Mouse (Mus musculus): Measurements from ENCODE around the gene Zbtb25.

Gene Zbtb25

DNA sequence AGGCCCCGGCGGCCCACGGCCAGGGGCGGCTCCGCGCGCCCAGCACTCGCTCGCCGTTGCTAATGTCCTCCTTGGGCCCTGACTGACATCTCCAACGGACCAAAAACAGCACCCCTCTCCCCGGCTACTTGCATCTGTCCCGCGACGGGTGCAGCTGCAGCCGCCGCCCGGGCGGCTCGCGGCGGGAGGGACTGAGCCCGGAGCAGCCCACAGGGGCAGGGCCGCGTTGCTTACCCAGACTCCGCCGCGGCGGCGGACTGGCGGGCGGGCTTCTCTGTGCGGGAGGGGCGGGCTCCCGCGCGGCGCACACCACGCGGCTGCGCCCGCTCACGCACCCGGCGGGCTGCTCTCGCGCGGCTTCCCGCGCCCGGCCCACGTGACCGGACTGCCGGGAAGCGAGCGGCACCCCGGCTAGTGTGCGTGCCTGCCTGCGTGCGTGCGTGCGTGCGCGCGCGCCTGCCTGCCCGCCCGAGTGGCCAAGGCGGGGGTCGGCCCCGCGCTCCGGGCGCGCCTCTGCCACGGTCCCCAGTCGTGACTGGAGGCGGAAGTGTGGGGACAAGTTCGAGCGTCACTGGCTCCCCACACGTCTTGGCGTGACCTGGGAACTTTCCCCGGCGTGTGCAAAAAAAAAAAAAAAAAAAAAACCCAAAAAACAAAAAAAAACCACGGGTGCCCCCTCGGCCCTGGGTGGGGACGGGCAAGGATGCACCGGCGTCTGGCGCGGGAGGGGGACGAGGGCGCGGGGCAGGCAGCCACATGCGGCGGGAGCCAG lies at the start of gene Zbtb25:
TSS of gene Zbtb25 (minus strand) at position 397 of the 772 bp plus-strand sequence.
- peak; percentile 74 to 77 for DNase-seq

DNA sequence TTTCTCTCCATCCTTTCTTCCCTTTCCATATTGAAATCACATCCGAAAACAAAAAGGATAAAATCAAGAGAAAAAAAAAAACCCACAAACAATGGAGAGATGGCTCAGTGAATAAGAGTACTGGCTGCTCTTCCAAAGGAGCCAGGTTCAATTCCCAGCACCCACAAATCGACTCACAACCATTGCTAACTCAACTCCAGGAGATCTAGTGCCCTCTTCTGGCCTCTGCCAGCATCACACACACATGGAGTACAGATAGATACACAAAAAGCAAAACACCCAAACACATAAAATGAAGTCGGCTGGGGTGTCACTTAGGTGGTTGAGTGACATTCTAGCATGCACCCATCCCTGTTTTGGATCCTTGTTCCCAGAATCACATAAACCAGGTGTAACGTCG lies 48.9 kb upstream of the Zbtb25 start:
- DNase-seq = no peak

DNA sequence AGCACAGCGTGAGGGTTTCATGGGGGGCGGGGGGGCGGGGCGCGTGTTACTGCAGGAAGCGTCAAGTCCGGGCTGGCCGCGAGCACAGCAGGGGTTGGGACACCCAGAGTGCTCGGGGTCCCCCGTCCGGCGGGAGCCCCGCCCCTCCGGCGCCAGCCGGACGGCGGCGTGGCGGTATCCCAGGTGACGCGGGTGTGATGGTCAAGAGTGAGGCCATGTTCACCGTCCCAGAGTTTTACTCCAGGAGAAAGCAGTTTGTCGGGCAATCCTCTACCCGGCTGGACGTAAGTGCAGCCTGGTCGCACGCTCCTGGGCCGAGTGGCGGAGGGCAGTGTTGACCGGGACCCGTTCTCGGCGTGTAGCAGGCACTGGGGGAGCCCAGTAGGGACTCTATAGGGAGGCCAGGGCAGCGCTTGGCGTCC lies 48.0 kb upstream of the Zbtb25 start, which contains the start of gene Ppp1r36:
TSS of gene Ppp1r36 (plus strand) at position 106 of the 422 bp plus-strand sequence.
- DNase-seq = no peak

DNA sequence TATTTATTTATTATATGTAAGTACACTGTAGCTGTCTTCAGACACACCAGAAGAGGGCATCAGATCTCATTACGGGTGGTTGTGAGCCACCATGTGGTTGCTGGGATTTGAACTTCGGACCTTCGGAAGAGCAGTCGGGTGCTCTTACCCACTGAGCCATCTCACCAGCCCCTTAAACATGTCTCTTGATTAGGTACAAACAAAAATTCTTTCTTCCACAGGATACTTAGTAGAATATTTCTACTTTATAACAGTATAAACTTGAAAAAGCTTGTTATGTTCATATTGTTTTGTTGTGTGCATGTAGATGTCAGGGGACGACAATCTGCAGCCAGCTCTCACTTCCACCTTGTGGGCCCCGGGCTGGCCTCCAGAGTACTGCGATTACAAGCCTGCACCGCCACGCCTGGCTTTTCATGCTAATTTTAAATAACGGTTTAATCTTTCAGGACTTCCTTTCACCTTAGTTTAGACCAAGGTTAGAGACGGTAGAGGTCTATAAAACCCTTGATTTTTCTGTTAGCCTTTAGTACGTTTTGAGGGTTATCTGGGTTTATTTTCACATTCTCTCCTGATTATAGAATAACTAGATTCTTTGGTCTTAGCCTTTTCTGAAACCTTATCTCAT lies 46.1 kb upstream of the Zbtb25 start:
- DNase-seq = no peak

DNA sequence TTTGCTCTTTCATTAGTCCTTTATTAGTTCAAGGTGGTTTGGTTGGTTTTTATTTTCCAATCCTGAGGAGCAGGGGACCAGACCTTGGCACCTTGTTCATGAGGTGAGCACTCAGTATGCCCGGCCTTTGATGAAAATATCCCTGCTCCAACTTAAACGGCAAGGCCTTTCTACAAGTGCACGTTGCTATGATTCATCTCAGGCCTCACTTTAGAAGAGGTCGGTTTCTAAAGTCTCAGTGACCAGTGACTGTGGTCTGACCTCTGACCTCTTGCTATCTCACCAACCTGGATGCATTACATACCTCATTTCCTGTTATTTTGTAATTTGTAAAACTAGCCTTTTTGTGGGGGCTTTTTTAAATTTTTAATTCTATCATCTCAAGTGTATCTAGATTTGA lies 39.8 kb upstream of the Zbtb25 start:
- DNase-seq = no peak

GRCm38 (mm10) chr12:76407184-76407583 lies 37.8 kb upstream of the Zbtb25 start:
- no peak for DNase-seq

GRCm38 (mm10) chr12:76405971-76406370 lies 36.6 kb upstream of the Zbtb25 start:
- DNase-seq = no peak

- DNase-seq = peak in 1 of 2 experiments; percentile 19
Observed at GRCm38 (mm10) chr12:76405183-76405970, 36.0 kb upstream of the Zbtb25 start.

DNA sequence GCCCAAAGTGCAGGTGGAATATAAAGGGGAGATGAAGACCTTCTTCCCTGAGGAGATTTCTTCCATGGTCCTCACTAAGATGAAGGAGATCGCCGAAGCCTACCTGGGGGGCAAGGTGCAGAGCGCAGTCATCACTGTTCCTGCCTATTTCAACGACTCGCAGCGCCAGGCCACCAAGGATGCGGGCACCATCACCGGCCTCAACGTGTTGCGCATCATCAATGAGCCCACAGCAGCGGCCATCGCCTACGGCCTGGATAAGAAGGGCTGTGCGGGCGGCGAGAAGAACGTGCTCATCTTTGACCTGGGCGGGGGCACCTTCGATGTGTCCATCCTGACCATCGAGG lies 35.4 kb upstream of the Zbtb25 start:
- peak; percentile 10 to 14 for DNase-seq

- DNase-seq = peak; percentile 100
Observed at GRCm38 (mm10) chr12:76403886-76404537, 34.6 kb upstream of the Zbtb25 start, which contains the start of gene Hspa2. Hspa2 (plus strand) TSS chr12:76404176.

DNA sequence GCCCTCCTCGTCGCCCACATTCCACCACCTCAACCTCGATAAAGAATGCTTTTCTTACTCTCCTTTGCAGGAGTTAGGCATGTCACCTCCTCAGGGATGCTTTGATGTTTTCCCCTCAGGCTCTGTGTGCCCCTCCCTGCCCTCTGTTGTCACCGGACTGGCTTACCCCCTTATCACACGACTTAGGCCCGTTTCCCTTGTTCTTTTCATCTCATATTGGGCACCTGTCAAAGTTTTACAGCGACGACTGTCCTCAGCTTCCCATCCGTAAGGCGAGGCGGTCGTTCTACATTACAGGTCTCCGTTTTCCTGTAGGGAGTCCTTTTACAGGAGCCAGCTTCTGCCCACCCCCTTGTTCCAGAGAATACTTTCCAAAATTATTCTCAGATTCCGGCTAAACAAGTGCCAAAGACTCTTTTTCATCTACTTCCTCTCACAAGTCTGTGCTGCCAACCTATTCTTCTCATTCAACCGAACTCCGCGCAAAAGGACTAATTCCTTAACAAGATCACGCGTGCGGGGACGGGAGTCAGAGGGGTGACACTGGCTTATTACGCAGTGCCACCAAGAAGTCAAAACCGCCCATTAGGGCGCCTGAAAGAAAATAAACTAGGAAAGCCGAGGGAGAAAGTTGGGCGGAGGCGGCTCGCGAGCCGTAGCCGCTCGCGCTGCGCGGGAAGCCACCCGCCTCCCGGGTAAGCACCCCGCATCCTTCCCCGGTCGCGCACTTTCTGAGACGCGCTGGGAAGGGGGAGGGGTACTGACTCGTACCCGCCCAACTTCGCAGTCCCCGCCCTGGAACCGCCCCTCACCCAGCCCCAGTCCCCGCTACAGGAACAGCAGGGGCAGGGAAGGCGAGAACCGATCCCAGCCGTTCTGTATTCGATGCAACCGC lies 33.8 kb upstream of the Zbtb25 start:
- DNase-seq = no peak

GRCm38 (mm10) chr12:76401674-76402073 lies 32.3 kb upstream of the Zbtb25 start:
- DNase-seq = no peak

- no peak for DNase-seq
Observed at GRCm38 (mm10) chr12:76397281-76397680, 27.9 kb upstream of the Zbtb25 start.

DNA sequence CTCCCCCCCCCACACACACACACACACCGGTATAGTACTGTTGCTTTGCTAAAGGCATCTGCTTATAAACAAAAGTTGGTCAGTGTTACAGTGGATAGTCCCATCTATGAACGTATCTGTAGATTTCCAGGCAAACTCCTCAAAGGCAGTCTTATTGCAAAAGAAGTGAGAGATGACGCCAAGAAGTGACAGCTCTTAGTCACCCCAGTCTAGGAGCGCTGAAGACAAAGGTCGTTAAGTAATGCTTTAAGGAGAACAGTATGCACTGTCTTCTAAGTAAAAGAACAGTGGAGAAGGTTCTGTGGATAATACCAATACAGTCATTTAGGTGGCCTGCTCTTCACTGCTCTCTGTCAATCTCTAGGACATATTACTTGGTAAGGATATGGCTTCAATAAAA lies 23.6 kb upstream of the Zbtb25 start:
- DNase-seq = no peak

DNA sequence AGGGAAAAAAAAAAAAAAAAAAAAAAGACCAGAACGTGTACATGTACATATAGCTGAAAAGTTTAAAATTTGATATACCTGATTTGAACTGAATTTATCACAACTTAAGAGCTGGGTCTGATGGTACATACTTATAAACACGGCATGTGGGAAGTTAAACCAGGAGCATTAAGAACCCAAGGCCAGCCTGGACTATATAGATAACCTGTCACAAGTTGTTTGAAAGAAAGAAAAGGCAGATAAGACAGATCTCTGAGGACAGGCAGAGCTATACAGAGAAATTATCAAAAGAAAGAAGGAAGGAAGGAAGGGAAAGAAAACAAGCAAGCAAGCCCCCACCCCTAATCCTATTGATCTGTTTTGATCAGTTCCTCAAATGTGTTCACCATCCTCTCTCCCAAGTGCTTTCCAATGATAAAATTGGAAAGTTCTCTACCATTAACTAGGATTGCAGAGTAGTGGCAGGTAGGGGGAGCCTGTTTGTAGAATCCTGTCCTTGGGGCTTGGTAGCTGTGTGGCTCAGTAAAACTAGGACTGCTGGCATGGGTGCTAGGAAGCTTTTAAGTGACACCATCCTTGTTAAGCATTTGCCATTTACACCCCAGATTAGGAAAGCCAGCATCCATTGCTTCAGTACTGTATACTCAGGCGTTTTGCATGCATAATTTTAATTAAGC lies 22.3 kb upstream of the Zbtb25 start:
- DNase-seq = no peak

- DNase-seq = no peak
Observed at GRCm38 (mm10) chr12:76388794-76389193, 19.4 kb upstream of the Zbtb25 start.

DNA sequence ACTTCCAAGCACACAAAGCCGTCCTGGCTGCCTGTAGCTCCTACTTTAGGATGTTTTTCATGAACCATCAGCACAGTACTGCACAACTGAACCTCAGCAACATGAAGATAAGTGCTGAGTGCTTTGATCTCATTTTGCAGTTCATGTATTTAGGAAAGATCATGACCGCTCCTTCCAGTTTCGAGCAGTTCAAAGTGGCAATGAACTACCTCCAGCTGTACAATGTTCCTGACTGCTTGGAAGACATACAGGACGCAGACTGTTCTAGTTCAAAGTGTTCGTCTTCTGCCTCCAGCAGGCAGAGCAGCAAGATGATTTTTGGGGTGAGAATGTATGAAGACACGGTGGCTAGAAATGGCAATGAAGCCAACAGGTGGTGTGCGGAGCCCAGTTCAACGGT lies 15.9 kb upstream of the Zbtb25 start:
- no peak for DNase-seq

DNA sequence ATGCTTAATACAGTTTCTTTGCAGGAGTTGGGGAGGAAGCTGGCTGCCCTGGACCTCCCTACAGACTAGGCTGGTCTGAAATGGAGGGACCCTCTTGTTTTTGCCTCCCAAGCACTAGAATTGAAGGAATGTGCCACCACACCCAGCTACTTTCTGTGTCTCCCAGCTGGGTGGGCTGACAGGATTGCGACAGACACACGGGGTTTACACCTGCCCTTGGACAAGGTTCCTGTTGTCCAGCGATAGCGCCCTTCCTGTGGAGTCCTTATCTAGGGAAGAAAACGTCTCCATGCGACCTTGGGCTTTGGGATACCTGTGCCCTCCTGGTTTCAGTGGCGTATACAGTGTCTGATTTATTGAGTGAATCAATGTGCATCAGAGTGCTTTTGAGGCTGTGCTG lies 10.7 kb upstream of the Zbtb25 start:
- DNase-seq = no peak

DNA sequence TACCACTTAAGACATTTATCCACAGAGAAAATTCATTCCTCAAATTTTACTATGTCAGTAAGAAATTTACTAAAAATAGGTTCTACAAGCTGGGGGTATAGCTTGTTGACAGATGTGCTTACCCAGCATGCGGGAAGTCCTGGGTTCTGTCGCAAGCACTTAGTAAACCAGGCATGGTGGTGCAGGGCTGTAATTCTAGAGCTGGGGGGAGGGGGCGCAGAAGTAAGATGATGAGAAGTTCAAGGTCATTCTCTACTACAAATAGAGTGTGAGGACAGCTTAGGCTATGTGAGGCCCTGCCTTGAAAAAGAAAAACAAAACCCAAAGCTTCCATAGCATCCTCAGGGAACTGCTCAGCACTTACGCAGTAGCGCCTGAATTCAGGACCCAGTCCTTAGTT lies 9.2 kb upstream of the Zbtb25 start:
- DNase-seq = no peak

- no peak for DNase-seq
Observed at GRCm38 (mm10) chr12:76377726-76378125, 8.3 kb upstream of the Zbtb25 start.

GRCm38 (mm10) chr12:76377059-76377458 lies 7.7 kb upstream of the Zbtb25 start:
- DNase-seq = no peak
